Mouse (Mus musculus) E14TG2a.4 (cell line): ENCODE measurements around the gene Adgrf1.

ENCODE experiments used
- CTCF ChIP-seq: conservative IDR thresholded peaks from 2 replicates; pipeline ENCODE4 v1.5.1; 2014; ENCODE audit warnings: low read length
- POU5F1 ChIP-seq: IDR thresholded peaks from 2 replicates; pipeline ENCODE4 v1.6.1; 2014; ENCODE audit warnings: low read length, borderline replicate concordance

DNA sequence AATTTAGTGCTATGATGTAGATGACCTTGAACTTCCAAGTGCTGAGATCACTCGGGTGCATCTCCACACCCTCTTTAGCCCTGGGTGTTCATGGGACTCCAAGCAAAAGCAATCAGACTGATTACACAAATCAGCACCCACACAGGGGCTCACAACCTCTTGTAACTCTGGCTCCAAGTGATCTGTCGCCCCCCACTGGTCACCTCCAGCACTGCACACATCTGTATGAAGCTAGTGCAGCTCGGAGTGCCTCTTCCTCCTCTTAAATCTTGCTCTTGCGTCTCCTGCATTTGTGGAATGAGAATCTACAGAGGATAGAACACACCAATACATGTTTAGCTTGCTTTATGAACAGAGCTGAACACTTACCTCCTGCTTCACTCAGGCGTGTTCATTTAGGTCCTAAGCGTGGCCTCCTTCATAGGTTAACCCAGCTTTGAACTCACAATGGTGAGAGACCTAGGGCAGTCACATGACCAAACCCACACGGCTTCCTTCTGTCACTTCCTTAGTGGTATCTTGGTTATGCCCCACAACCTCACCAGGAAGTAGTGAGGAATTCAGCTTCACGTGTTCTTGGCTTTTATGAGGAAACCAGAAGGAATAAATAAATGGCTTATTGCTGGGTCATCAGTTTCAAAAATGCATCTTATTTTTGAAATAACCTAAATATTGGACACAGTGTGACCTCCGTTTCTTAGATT, 2.9 kb upstream of the Adgrf1 start:
- peak; percentile 63 for TF ChIP-seq CTCF
- no peak for TF ChIP-seq POU5F1
